Mouse (Mus musculus) limb, embryonic 14.5 days (tissue): ENCODE results near the gene Cmpk2. TPM values are rescaled to one million over a fixed set of nuclear protein-coding genes. Genes with fewer than 3 reads are reported as not detected.
A peak's percentile ranks its signal among the peaks of the same experiment; 100 is the strongest.
"Not testable (repeated sequence)": the region's sequence is repeated elsewhere in the genome, so short reads cannot be mapped to it uniquely, and the experiment has no call there.

Experiments used
- ATAC-seq: fragments of 200-750 bp; cut with Nextera tagmentation; 2 replicates; pipeline ENCODE4 v1.8.0; 2017; ENCODE audit warnings: low read depth, moderate number of reproducible peaks, moderate TSS enrichment; ENCODE audit not compliant: low FRiP score
- DNase-seq: peaks from one replicate; pipeline ENCODE4 v3.0.0-alpha.2; 2015; ENCODE audit warnings: low spot score
- H3K27ac ChIP-seq: fragments of 300-500 bp; sonication (generic); replicated peaks from 2 replicates; pipeline ENCODE4 v1.5.1; 2014; ENCODE audit warnings: low read depth, mild to moderate bottlenecking, low read length, moderate library complexity, mixed read lengths
- H3K27me3 ChIP-seq: fragments of 300-500 bp; sonication (generic); 2 replicates; pipeline ENCODE4 v1.6.1; 2014; ENCODE audit warnings: low read length, mixed read lengths; ENCODE audit not compliant: control insufficient read depth, insufficient read depth
- H3K36me3 ChIP-seq: fragments of 300-500 bp; sonication (generic); 2 replicates; pipeline ENCODE4 v1.6.1; 2014; ENCODE audit warnings: mild to moderate bottlenecking, low read length, moderate library complexity, mixed read lengths; ENCODE audit not compliant: control insufficient read depth, insufficient read depth
- H3K4me1 ChIP-seq: fragments of 300-500 bp; sonication (generic); 2 replicates; pipeline ENCODE4 v1.6.1; 2014; ENCODE audit warnings: antibody characterized with exemption, low read length, mixed read lengths; ENCODE audit not compliant: control insufficient read depth, insufficient read depth
- H3K4me2 ChIP-seq: fragments of 300-500 bp; sonication (generic); replicated peaks from 2 replicates; pipeline ENCODE4 v1.6.1; 2014; ENCODE audit warnings: low read depth, mild to moderate bottlenecking, low read length, moderate library complexity; ENCODE audit not compliant: severe bottlenecking
- H3K4me3 ChIP-seq: fragments of 300-500 bp; sonication (generic); replicated peaks from 2 replicates; pipeline ENCODE4 v1.5.1; 2014; ENCODE audit warnings: low read length
- H3K9ac ChIP-seq: fragments of 300-500 bp; sonication (generic); 2 replicates; pipeline ENCODE4 v1.6.1; 2014; ENCODE audit warnings: mild to moderate bottlenecking, low read depth, low read length, moderate library complexity; ENCODE audit not compliant: severe bottlenecking
- H3K9me3 ChIP-seq: fragments of 300-500 bp; sonication (generic); 2 replicates; pipeline ENCODE4 v1.6.1; 2016; ENCODE audit warnings: low read length; ENCODE audit not compliant: control insufficient read depth
- POLR2A ChIP-seq: fragments of 200-500 bp; IDR thresholded peaks from 2 replicates; pipeline ENCODE4 v1.8.0; 2012; ENCODE audit warnings: inconsistent platforms, mild to moderate bottlenecking, moderate library complexity, borderline replicate concordance; ENCODE audit not compliant: insufficient read depth, insufficient read length; ENCODE audit errors: extremely low read depth
- WGBS: fragments of 180-500 bp; shearing (Covaris S2); extraction: QIAGEN DNeasy Blood & Tissue Kit; methylation state at CpG from one replicate; pipeline ENCODE4 v1.1.7; 2014; 5-methylcytosine and 5-hydroxymethylcytosine counted together
- polyA plus RNA-seq, 2 experiments: library from polyadenylated mRNA; depleted of rRNA in 1 of 2; stranded (reverse) in 1 of 2; unstranded in 1 of 2; fragments of >200 nt; fragmentation: Nextera tagmentation in 1 of 2; extraction: Ambion mirVana in 1 of 2; gene quantifications; 2 replicates each; pipeline versions ENCODE4 v1.2.1 to v1.2.3; 2012 to 2014

The Cmpk2 gene
- polyA plus RNA-seq, 2 experiments: 4.0 to 7.2 TPM

DNA sequence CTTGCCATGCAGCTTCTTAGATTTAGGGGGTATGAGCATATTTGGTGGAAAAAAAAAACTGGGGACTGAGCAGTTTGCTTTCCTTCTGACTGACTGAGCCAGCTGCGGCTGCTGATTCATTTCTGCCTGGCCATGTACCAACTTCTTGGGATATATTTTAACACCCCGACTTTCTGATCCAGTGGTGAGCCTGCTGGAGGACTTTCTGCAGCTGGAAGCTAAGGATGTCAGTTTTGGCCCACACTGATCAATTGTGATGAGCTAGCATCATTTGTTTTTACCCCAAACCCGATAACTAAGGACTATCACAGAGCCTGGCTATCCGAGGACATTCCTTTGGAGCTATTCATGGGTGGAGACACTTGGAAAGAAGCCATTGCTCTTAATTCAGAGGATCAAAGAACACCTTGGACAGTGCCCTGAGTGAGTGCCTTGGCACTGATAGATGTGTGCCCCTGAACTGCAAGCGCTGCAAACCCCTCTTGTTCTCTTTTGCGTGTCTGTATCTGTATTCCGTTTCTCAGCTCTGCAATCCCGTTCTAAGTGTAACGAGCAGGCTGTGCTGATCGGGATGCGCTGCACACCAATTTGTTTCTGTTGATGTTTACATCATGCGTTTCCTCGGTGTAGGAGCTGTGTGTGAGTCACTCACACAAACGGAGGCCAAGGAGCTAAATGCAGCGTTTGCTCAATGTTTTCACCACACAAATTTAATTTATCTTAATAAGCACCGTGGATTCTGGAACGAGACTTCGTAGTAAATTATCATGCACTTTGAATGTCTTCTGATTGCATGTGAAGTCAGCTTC is 9.4 kb downstream of the Cmpk2 start:
- H3K27me3 ChIP-seq: no peaks in the 10 kb centered on the region
- H3K36me3 ChIP-seq: no peaks in the 10 kb centered on the region; the same call in 1 of the 2 replicates
- no peak overlapping the region for H3K27ac ChIP-seq
- 76% methylated on average over 18 of the region's 18 CpGs for WGBS
- no peaks in the 10 kb centered on the region for H3K9me3 ChIP-seq
- no peak overlapping the region for H3K4me2 ChIP-seq
- no peaks in the 10 kb centered on the region for H3K4me1 ChIP-seq
- TF ChIP-seq POLR2A: no peak
- DNase-seq: peak; percentile 21
- no peak for ATAC-seq
- no peak overlapping the region for H3K4me3 ChIP-seq
- H3K9ac ChIP-seq: no peak overlapping the region

DNA sequence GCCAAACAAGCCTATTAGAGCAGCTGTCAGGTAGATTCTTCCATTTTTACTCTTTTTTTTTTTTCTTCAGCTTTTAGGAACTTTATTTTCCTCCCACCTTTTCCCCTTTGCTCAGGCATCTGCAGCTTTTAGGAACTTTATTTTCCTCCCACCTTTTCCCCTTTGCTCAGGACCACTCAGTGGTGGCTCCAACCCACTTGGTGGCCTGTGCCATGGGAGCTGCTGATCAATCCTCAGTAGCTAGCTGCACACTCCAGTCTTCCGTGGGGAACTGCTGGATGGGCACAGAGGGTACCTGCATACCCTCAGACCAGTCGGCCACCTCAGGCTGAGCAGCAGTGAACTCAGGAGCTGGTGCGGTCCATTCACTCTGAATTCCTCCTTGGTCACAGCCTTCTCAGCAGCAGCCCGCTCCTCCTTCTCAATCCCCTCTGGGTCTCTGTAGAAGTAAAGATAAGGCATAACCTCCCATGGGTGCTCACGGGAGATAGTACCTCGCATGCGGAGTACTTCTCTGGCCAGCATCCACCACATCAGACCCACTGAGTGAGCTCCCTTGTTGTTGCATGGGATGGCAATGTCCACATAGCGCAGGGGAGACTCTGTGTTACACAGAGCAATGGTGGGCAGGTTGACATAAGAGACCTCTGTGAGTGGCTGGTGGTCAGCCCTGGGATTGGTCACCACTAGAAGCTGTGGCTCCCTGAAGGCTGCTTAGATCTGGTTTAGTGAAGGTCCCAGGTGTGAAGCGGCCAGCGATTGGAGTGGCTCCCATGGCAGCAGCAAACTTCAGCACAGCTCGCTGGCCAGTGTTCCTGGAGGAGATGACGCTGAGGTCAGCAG is 17.0 kb downstream of the Cmpk2 start:
- not testable (repeated sequence) for ATAC-seq, H3K27ac ChIP-seq, H3K36me3 ChIP-seq, H3K9ac ChIP-seq, DNase-seq, H3K4me2 ChIP-seq, H3K4me3 ChIP-seq, H3K9me3 ChIP-seq, H3K4me1 ChIP-seq, H3K27me3 ChIP-seq
- 89% methylated on average over 12 of the region's 12 CpGs for WGBS

DNA sequence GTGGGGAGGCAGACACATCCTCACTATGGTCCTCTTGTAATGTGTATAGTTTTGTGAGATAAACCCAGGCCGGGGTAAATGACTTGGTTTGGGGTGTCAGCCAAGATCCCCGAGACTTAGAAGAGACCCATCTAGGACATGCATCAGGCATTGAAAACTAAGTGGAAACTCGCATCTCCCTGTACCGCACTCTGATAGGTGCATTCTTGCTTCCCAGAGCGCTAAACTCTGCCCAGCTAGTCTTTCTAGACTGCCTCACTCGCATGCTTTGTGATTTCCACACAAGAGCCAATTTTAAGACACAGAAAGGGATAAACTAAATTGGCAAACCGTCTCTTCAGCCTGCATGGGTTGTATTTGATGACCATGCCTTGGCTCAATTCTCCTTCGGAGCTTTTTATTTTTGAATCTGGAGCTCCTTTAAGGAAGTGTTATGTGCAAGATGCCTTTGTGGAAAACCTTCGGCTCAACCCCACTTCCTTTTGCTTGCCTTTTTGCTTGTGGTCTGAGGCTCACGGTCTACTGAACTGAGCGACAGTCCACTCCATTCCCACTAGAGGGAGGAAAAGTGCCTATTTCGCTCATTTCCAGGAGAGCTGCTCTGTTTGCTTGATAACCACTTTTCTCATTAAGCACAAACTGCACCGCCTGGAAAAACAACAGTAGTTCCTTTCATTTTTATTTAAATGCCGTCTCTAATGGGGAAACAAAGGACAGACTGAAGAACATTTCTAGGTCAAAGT is 19.0 kb downstream of the Cmpk2 start:
- Histone ChIP-seq H3K4me3 (no peak overlapping the region), H3K9ac (no peak overlapping the region), H3K27ac (0 out of 2 replicates have a peak overlapping the region, but pooled peaks have one; percentile 43), H3K27me3 (no peaks in the 10 kb centered on the region), H3K4me2 (peak overlapping the region; percentile 22), H3K36me3 (no peaks in the 10 kb centered on the region), H3K4me1 (peaks cover 8% of the 10 kb centered on the region), H3K9me3 (no peaks in the 10 kb centered on the region)
- TF ChIP-seq POLR2A: no peak
- ATAC-seq (peak; percentile 60), DNase-seq (peak; percentile 79)
- WGBS: 39% methylated on average over 14 of the region's 14 CpGs

DNA sequence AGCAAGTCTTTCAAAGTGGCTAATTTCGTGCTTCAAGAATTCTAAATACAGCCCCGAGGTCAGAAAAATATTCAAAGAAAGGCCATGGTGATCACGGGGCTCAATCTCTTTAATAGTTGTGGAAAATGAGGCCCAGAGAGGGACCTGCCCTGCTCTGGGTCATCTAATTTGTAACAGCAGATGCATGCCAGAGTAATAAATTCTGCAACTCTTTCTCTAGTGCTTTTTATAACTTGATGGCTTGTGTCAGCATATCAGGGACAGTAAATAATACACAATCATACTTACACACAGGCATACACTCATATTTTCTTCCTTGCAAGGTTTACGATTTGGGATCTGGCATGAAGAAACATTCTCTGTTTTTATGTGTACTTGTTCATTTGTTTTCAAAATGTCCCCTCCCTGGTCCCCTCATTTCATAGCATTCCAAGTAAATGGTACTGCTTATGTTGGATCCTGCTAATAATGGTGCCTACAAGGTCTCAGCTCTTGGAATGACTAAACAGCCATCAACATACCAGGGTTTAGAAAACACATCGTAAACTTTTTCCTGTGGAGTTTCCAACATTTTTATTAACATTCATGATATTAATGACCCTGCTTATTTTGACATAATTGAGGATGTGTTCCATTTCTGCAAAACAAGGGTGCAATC is 19.7 kb downstream of the Cmpk2 start:
- Histone ChIP-seq H3K4me3 (no peak overlapping the region), H3K9me3 (no peaks in the 10 kb centered on the region), H3K4me2 (peak overlapping the region; percentile 22), H3K27ac (no peak overlapping the region), H3K9ac (no peak overlapping the region), H3K4me1 (peaks cover 8% of the 10 kb centered on the region), H3K36me3 (no peaks in the 10 kb centered on the region), H3K27me3 (no peaks in the 10 kb centered on the region)
- ATAC-seq (peak; percentile 72; the same call in 1 of the 2 replicates), DNase-seq (peak; percentile 28)
- WGBS: 19% methylated on average over 5 of the region's 5 CpGs
- no peak for TF ChIP-seq POLR2A
